Mouse (Mus musculus) NIH3T3 (cell line): ENCODE measurements at regions not wholly inside any gene's neighbourhood (a gene's known extent, or its start where the extent isn't known, plus 50 kb on each side); places are given as distances from the start of the nearest gene placed in this dataset.

Experiments used
- DNase-seq: peaks from one replicate; pipeline ENCODE4 v3.0.0-alpha.2; 2012; ENCODE audit warnings: low read depth

GRCm38 (mm10) chr4:72329026-72329390 lies 128.3 kb upstream of the Tle1 start:
- DNase-seq: no peak

- DNase-seq: no peak
Observed at GRCm38 (mm10) chr4:72328282-72329025, 127.7 kb upstream of the Tle1 start.

GRCm38 (mm10) chr4:72324913-72325312 lies 124.2 kb upstream of the Tle1 start:
- DNase-seq: no peak

GRCm38 (mm10) chr4:72285112-72285675 lies 84.5 kb upstream of the Tle1 start:
- no peak for DNase-seq

GRCm38 (mm10) chr4:72250531-72250930 lies 49.8 kb upstream of the Tle1 start:
- DNase-seq: no peak
